Mouse (Mus musculus) cerebellum, adult 2 months (tissue): Measurements from ENCODE around the gene Psmd13.

Experiments used
- CTCF ChIP-seq: fragments of 200-500 bp; IDR thresholded peaks from 2 replicates; pipeline ENCODE4 v1.5.1; 2011; ENCODE audit warnings: low read depth, mild to moderate bottlenecking, control low read depth, low read length, moderate library complexity, borderline replicate concordance; ENCODE audit not compliant: insufficient read depth
- POLR2A ChIP-seq: fragments of 200-500 bp; IDR thresholded peaks from 2 replicates; pipeline ENCODE4 v1.6.1; 2011; ENCODE audit warnings: low read length, control low read depth, borderline replicate concordance; ENCODE audit not compliant: insufficient read depth

DNA sequence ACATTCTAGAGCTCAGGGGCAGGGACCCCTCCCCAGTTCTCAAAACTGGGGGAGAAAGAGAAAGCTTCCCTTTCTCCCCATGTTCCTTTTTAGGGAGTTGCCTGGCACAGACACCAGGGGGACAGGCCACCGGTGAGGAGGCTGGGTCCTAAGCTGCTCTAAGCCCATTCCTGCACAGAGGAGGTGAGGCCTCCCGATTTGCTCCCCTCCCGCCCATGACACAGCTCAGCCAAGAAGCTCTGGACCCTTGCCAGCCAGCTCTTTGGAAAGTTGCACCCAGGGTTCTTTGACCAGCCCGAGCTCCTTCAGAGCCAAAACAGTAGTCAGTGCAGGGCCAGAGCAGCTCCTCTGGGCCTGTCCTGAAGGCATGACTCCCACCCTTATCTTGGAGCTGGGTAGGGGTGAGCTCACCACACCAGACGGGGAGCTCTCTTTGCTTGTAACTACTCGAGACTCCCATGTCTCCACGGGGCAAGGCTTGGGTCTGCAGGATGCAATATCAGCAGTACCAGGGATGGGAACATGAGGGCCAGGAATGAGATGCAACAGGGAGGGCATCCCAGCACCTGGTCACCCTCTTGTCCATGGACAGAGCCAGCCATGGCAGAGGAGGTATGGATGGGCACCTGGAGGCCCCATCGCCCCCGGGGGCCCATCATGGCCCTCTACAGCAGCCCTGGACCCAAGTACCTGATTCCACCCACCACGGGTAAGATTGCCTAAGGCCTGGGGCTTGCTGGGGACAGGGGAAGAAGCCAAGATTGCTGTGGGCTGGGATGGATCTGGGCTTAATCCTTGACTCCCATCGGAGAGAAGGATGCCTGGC lies 33.8 kb upstream of the Psmd13 start, which contains the start of gene Odf3:
- TF ChIP-seq POLR2A (no peak), CTCF (no peak)
